Mouse (Mus musculus): ENCODE data around the gene Tmc3.

DNA sequence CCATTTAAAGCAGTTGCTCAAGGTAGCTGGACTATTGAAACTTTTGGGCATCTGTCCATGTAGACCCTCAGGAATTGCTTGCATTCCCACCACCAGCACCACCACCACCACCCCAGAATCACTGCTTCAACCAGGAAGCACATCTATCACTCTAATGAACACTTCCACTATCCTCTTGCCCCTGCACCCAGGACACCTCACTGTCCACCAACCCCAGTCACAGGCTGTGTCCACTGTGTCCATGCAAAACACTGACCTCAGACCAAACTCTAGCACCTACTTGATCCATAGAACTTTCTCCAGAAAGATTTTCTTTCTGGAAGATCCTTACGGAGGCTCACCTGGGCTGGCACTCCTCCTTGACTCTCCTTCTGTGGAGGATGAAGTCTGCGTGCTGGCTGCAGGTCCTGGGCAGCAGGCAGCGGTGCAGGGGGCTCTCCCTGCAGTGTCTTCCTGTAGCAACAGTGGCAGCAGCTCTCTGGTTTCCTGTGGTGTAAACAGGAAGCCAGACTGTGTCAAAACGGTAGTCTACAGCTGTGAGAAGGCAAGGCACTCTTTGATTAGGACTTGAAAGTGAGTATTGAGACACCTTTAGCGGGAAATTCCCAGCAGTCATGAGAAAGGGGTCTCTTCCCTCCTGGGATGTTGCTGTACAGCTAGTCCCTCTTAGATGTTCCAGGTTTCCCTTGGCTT is 70.4 kb downstream of the Tmc3 start:
- TF ChIP-seq CTCF (conservative IDR thresholded peaks at IDR 0.05; ENCODE audit: insufficient read depth, insufficient read length, low read depth, low read length) (no peak), POLR2A (IDR thresholded peaks at IDR 0.05; ENCODE audit: low read depth, low read length) (no peak)

All from kidney, adult 2 months (tissue).